27 mouse cellular contexts compared by ENCODE assay signal in genomic region chr1:69508275-69508674, GRCm38 (mm10).
"Had no signal": no experiment of that assay in that cellular context is flagged by ENCODE, and none has a peak within 500 bp of the region (broad histone marks: within the 10 kb centered on the region; RNA-seq: fewer than 3 reads in every experiment).

No protein-coding gene starts in this region.

- ATAC-seq: hindbrain, embryonic 16.5 days; inflammation-experienced regulatory T-cells, adult 6 months; intestine, embryonic 15.5 days; intestine, postnatal 0 days had no signal

- H3K4me2 ChIP-seq: heart, embryonic 11.5 days; heart, embryonic 13.5 days; heart, embryonic 15.5 days; hindbrain, embryonic 14.5 days; intestine, embryonic 15.5 days; kidney, embryonic 15.5 days; limb, embryonic 13.5 days; limb, embryonic 15.5 days had no signal

- H3K27me3 ChIP-seq: heart, embryonic 13.5 days; heart, embryonic 15.5 days; intestine, embryonic 15.5 days; kidney, embryonic 15.5 days; limb, embryonic 13.5 days; limb, embryonic 15.5 days; liver, embryonic 12.5 days had no signal

- H3K27ac ChIP-seq: heart, adult 2 months; heart, embryonic 13.5 days; heart, embryonic 15.5 days; hindbrain, embryonic 14.5 days; intestine, embryonic 15.5 days; kidney, embryonic 15.5 days; kidney, postnatal 0 days; limb, embryonic 13.5 days; limb, embryonic 15.5 days; liver, embryonic 12.5 days; liver, embryonic 14.5 days had no signal

- H3K9ac ChIP-seq: heart, embryonic 13.5 days; heart, embryonic 15.5 days; hindbrain, embryonic 14.5 days; intestine, embryonic 15.5 days; kidney, embryonic 15.5 days; limb, embryonic 13.5 days; limb, embryonic 15.5 days; liver, embryonic 12.5 days; liver, embryonic 14.5 days had no signal

- DNase-seq: gastrocnemius, postnatal 14 days; gastrocnemius, postnatal 36 days; heart, adult 11 months; heart, adult 2 months; heart, postnatal 14 days; heart, postnatal 36 days; kidney, adult 18-20 months; kidney, adult 8-10 months; kidney, postnatal 14 days; kidney, postnatal 36 days; layer of hippocampus, adult 9-11 months; layer of hippocampus, postnatal 36 days; left cerebral cortex, postnatal 4 days had no signal

- H3K4me1 ChIP-seq: limb, embryonic 13.5 days; limb, embryonic 15.5 days had no signal

- H3K36me3 ChIP-seq: heart, embryonic 13.5 days; heart, embryonic 15.5 days; intestine, embryonic 15.5 days; kidney, embryonic 15.5 days; limb, embryonic 13.5 days; limb, embryonic 15.5 days; liver, embryonic 12.5 days had no signal

- H3K4me3 ChIP-seq: heart, adult 2 months; heart, embryonic 13.5 days; heart, embryonic 15.5 days; intestine, embryonic 15.5 days; kidney, embryonic 15.5 days; limb, embryonic 13.5 days; limb, embryonic 15.5 days; liver, embryonic 12.5 days had no signal

- H3K9me3 ChIP-seq: heart, embryonic 13.5 days; heart, embryonic 15.5 days; intestine, embryonic 15.5 days; kidney, embryonic 15.5 days; limb, embryonic 13.5 days; limb, embryonic 15.5 days; liver, embryonic 12.5 days had no signal
